Mouse (Mus musculus): ENCODE data around the gene Ifna2. TPM values are rescaled to one million over a fixed set of nuclear protein-coding genes. Genes with fewer than 3 reads are reported as not detected.

The Ifna2 gene
- total and polyA plus RNA-seq, 2 experiments from 2014 or later, result not detected

- H3K4me1 ChIP-seq (ENCODE audit: insufficient read depth), result 0 out of 2 replicates have a peak, but pooled peaks cover 10% of the 10 kb centered on the region
- H3K27me3 ChIP-seq (ENCODE audit: insufficient read depth, low read length), result no peaks in the 10 kb centered on the region
- H3K9me3 ChIP-seq (ENCODE audit: low read length), result no peaks in the 10 kb centered on the region
- peaks cover 13% of the 10 kb centered on the region; the same call in 1 of the 2 replicates for H3K36me3 ChIP-seq (ENCODE audit: insufficient read depth)
- H3K27ac ChIP-seq (ENCODE audit: low read depth, low read length), result no peak overlapping the region
- no peak for ATAC-seq
- DNase-seq, result no peak
- no peak overlapping the region for H3K9ac ChIP-seq
- no peak for TF ChIP-seq CTCF (IDR thresholded peaks at IDR 0.05; ENCODE audit: low read depth)
- no peak overlapping the region for H3K4me3 ChIP-seq (ENCODE audit: low read depth, low read length)
- H3K4me2 ChIP-seq (ENCODE audit: low read depth), result no peak overlapping the region
- 83% methylated on average over 1 of the region's 1 CpGs for WGBS
Observed at GRCm38 (mm10) chr4:88714281-88714680, 30.6 kb upstream of the Ifna2 start.

DNA sequence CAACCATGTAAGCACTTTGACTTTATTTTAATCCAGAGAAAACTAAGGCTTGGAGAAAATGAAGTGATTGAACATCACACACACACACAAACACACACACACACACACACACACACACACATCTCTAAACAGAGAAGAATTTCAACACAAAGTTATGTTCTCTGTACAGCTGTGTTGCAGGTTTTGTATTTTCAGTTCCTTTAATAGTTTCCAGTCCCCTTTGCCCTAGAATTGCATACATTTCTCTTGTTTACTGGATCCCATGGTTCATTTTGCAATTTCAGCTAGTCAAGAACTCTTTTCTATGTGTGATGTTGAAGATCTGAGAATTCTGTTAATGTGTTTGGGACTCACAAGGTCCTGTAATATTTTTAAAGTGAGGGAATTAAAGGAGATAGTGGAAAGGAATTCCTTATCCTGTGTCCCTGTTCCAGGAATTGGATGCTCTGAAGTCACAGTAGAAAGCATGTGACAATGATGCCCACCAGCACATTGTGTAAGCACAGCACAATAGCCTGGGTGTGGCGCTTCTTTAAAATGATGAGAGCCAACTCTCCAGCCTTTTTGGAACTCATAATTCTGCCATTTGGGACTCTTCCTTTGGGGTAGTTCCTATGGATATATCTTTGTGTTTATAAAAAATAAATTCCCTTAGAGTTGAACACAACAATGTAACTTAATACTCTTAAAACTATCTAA lies 23.6 kb upstream of the Ifna2 start:
- Histone ChIP-seq H3K9ac (no peak overlapping the region), H3K36me3 (ENCODE audit: insufficient read depth) (0 out of 2 replicates have a peak, but pooled peaks cover 3% of the 10 kb centered on the region), H3K27ac (ENCODE audit: low read depth, low read length) (no peak overlapping the region), H3K4me1 (ENCODE audit: insufficient read depth) (no peaks in the 10 kb centered on the region), H3K4me2 (ENCODE audit: low read depth) (no peak overlapping the region), H3K27me3 (ENCODE audit: insufficient read depth, low read length) (no peaks in the 10 kb centered on the region), H3K9me3 (ENCODE audit: low read length) (no peaks in the 10 kb centered on the region), H3K4me3 (ENCODE audit: low read depth, low read length) (no peak overlapping the region)
- no peak for TF ChIP-seq CTCF (IDR thresholded peaks at IDR 0.05; ENCODE audit: low read depth)
- no peak for DNase-seq
- no peak for ATAC-seq
- 88% methylated on average over 1 of the region's 1 CpGs for WGBS

GRCm38 (mm10) chr4:88705924-88706323 lies 22.2 kb upstream of the Ifna2 start:
- no peak for ATAC-seq
- H3K27me3 ChIP-seq (ENCODE audit: insufficient read depth, low read length), result no peaks in the 10 kb centered on the region

DNA sequence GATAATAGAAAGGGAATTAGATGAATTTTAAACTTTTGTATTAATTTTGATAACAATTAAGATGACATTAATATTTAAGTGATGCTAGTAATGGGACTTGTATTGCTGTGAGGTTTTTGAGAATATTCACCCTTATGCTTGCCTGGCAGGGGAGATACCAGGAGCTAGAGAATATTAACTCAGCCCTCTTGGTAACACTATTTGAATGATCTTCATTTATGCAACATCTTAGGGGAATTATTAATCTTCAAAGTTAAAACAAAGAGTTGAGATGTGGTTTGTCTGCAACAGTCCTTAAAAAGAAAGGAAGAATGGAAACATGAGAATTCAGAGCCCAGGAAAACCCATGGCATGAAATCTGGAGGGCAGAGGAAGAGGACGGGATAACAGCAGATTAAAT lies 15.6 kb upstream of the Ifna2 start:
- DNase-seq (no peak), ATAC-seq (no peak)
- Histone ChIP-seq H3K9ac (no peak overlapping the region), H3K36me3 (ENCODE audit: insufficient read depth) (no peaks in the 10 kb centered on the region), H3K27ac (ENCODE audit: low read depth, low read length) (no peak overlapping the region), H3K27me3 (ENCODE audit: insufficient read depth, low read length) (no peaks in the 10 kb centered on the region), H3K4me3 (ENCODE audit: low read depth, low read length) (no peak overlapping the region), H3K9me3 (ENCODE audit: low read length) (no peaks in the 10 kb centered on the region), H3K4me1 (ENCODE audit: insufficient read depth) (no peaks in the 10 kb centered on the region), H3K4me2 (ENCODE audit: low read depth) (no peak overlapping the region)
- WGBS, result 89% methylated on average over 1 of the region's 1 CpGs
- no peak for TF ChIP-seq CTCF (IDR thresholded peaks at IDR 0.05; ENCODE audit: low read depth)

More at GRCm38 (mm10) chr4:88705924-88706323, 22.2 kb upstream of the Ifna2 start:
- Histone ChIP-seq H3K4me3 (ENCODE audit: low read depth, low read length) (no peak overlapping the region), H3K4me1 (ENCODE audit: insufficient read depth) (no peaks in the 10 kb centered on the region), H3K27ac (ENCODE audit: low read depth, low read length) (no peak overlapping the region), H3K4me2 (ENCODE audit: low read depth) (no peak overlapping the region), H3K9ac (no peak overlapping the region), H3K36me3 (ENCODE audit: insufficient read depth) (0 out of 2 replicates have a peak, but pooled peaks cover 3% of the 10 kb centered on the region), H3K9me3 (ENCODE audit: low read length) (no peaks in the 10 kb centered on the region)
- DNase-seq, result no peak
- 49% methylated on average over 3 of the region's 3 CpGs for WGBS
- no peak for TF ChIP-seq CTCF (IDR thresholded peaks at IDR 0.05; ENCODE audit: low read depth)

- H3K27me3 ChIP-seq (ENCODE audit: insufficient read depth, low read length), result no peaks in the 10 kb centered on the region
- DNase-seq (no peak), ATAC-seq (no peak)
- no peaks in the 10 kb centered on the region for H3K4me1 ChIP-seq (ENCODE audit: insufficient read depth)
- H3K36me3 ChIP-seq (ENCODE audit: insufficient read depth), result no peaks in the 10 kb centered on the region
- WGBS, result 86% methylated on average over 5 of the region's 5 CpGs
- H3K4me2 ChIP-seq (ENCODE audit: low read depth), result no peak overlapping the region
- H3K27ac ChIP-seq (ENCODE audit: low read depth, low read length), result no peak overlapping the region
- no peak for TF ChIP-seq CTCF (IDR thresholded peaks at IDR 0.05; ENCODE audit: low read depth)
- no peak overlapping the region for H3K9ac ChIP-seq
- H3K4me3 ChIP-seq (ENCODE audit: low read depth, low read length), result no peak overlapping the region
- H3K9me3 ChIP-seq (ENCODE audit: low read length), result no peaks in the 10 kb centered on the region
Observed at GRCm38 (mm10) chr4:88698781-88699180, 15.1 kb upstream of the Ifna2 start.

- ATAC-seq, result no peak
- Histone ChIP-seq H3K9ac (no peak overlapping the region), H3K27ac (ENCODE audit: low read depth, low read length) (no peak overlapping the region), H3K4me3 (ENCODE audit: low read depth, low read length) (no peak overlapping the region), H3K9me3 (ENCODE audit: low read length) (no peaks in the 10 kb centered on the region), H3K4me2 (ENCODE audit: low read depth) (no peak overlapping the region), H3K27me3 (ENCODE audit: insufficient read depth, low read length) (no peaks in the 10 kb centered on the region), H3K36me3 (ENCODE audit: insufficient read depth) (no peaks in the 10 kb centered on the region), H3K4me1 (ENCODE audit: insufficient read depth) (no peaks in the 10 kb centered on the region)
- 86% methylated on average over 4 of the region's 4 CpGs for WGBS
- no peak for TF ChIP-seq CTCF (IDR thresholded peaks at IDR 0.05; ENCODE audit: low read depth)
- no peak for DNase-seq
Observed at GRCm38 (mm10) chr4:88697753-88698152, 14.0 kb upstream of the Ifna2 start.

- H3K9me3 ChIP-seq (ENCODE audit: low read length), result no peaks in the 10 kb centered on the region
- ATAC-seq (no peak), DNase-seq (no peak)
- H3K9ac ChIP-seq, result no peak overlapping the region
- no peaks in the 10 kb centered on the region for H3K27me3 ChIP-seq (ENCODE audit: insufficient read depth, low read length)
- H3K4me1 ChIP-seq (ENCODE audit: insufficient read depth), result no peaks in the 10 kb centered on the region
- no peaks in the 10 kb centered on the region for H3K36me3 ChIP-seq (ENCODE audit: insufficient read depth)
- H3K4me3 ChIP-seq (ENCODE audit: low read depth, low read length), result no peak overlapping the region
- no peak overlapping the region for H3K4me2 ChIP-seq (ENCODE audit: low read depth)
- no peak for TF ChIP-seq CTCF (IDR thresholded peaks at IDR 0.05; ENCODE audit: low read depth)
- H3K27ac ChIP-seq (ENCODE audit: low read depth, low read length), result no peak overlapping the region
- 64% methylated on average over 6 of the region's 6 CpGs for WGBS
Observed at GRCm38 (mm10) chr4:88697108-88697507, 13.4 kb upstream of the Ifna2 start.

Measured in forebrain, postnatal 0 days (tissue).